Mouse (Mus musculus) forebrain, postnatal 0 days (tissue): ENCODE measurements at regions not wholly inside any gene's neighbourhood (a gene's known extent, or its start where the extent isn't known, plus 50 kb on each side); places are given as distances from the start of the nearest gene placed in this dataset.

Experiments used
- ATAC-seq: fragments of 200-750 bp; cut with Nextera tagmentation; 2 replicates; pipeline ENCODE4 v1.8.0; 2017; ENCODE audit warnings: mild to moderate bottlenecking, moderate library complexity
- DNase-seq: peaks from one replicate; pipeline ENCODE4 v3.0.0-alpha.2; 2015
- H3K27ac ChIP-seq: fragments of 300-500 bp; sonication (generic); 2 replicates; pipeline ENCODE4 v1.5.1; 2014; ENCODE audit warnings: low read depth, mild to moderate bottlenecking, antibody characterized with exemption, low read length, moderate library complexity, mixed read lengths
- H3K27me3 ChIP-seq: fragments of 300-500 bp; sonication (generic); 2 replicates; pipeline ENCODE4 v1.6.1; 2014; ENCODE audit warnings: mild to moderate bottlenecking, low read length, mixed read lengths; ENCODE audit not compliant: insufficient read depth
- H3K36me3 ChIP-seq: fragments of 300-500 bp; sonication (generic); 2 replicates; pipeline ENCODE4 v1.6.1; 2014; ENCODE audit warnings: mild to moderate bottlenecking, moderate library complexity; ENCODE audit not compliant: insufficient read depth
- H3K4me1 ChIP-seq: fragments of 300-500 bp; sonication (generic); 2 replicates; pipeline ENCODE4 v1.6.1; 2014; ENCODE audit warnings: antibody characterized with exemption; ENCODE audit not compliant: insufficient read depth
- H3K4me2 ChIP-seq: fragments of 300-500 bp; sonication (generic); 2 replicates; pipeline ENCODE4 v1.6.1; 2014; ENCODE audit warnings: low read depth, mild to moderate bottlenecking, moderate library complexity
- H3K4me3 ChIP-seq: fragments of 300-500 bp; sonication (generic); 2 replicates; pipeline ENCODE4 v1.5.1; 2014; ENCODE audit warnings: low read depth, low read length, mixed read lengths
- H3K9ac ChIP-seq: fragments of 300-500 bp; sonication (generic); 2 replicates; pipeline ENCODE4 v1.6.1; 2014; ENCODE audit warnings: mild to moderate bottlenecking
- H3K9me3 ChIP-seq: fragments of 300-500 bp; sonication (generic); 2 replicates; pipeline ENCODE4 v1.6.1; 2016; ENCODE audit warnings: low read length
- CTCF ChIP-seq: sonication (generic); IDR thresholded peaks from 2 replicates; pipeline ENCODE4 v1.5.1; 2016; ENCODE audit warnings: antibody characterized with exemption, control low read depth, low read depth
- WGBS: fragments of 180-500 bp; shearing (Covaris S2); extraction: QIAGEN DNeasy Blood & Tissue Kit; methylation state at CpG from one replicate; pipeline ENCODE4 v1.1.7; 2014; 5-methylcytosine and 5-hydroxymethylcytosine counted together

- Histone ChIP-seq H3K9me3 (no peaks in the 10 kb centered on the region), H3K9ac (no peak overlapping the region), H3K4me1 (no peaks in the 10 kb centered on the region), H3K4me3 (no peak overlapping the region), H3K27me3 (no peaks in the 10 kb centered on the region), H3K4me2 (no peak overlapping the region), H3K27ac (no peak overlapping the region), H3K36me3 (no peaks in the 10 kb centered on the region)
- DNase-seq (no peak), ATAC-seq (no peak)
- 75% methylated on average over 2 of the region's 2 CpGs for WGBS
- no peak for TF ChIP-seq CTCF
Observed at GRCm38 (mm10) chr3:110460192-110460591, 209.4 kb upstream of the Prmt6 start.

- no peak for TF ChIP-seq CTCF
- 50% methylated on average over 2 of the region's 2 CpGs for WGBS
Observed at GRCm38 (mm10) chr3:110458900-110459299, 208.1 kb upstream of the Prmt6 start.

GRCm38 (mm10) chr3:110452470-110452869 lies 201.7 kb upstream of the Prmt6 start:
- H3K4me1 ChIP-seq = no peaks in the 10 kb centered on the region
- no peaks in the 10 kb centered on the region for H3K9me3 ChIP-seq
- TF ChIP-seq CTCF = no peak
- no peaks in the 10 kb centered on the region for H3K27me3 ChIP-seq
- H3K27ac ChIP-seq = no peak overlapping the region
- H3K9ac ChIP-seq = no peak overlapping the region
- no peak overlapping the region for H3K4me2 ChIP-seq
- H3K4me3 ChIP-seq = no peak overlapping the region
- H3K36me3 ChIP-seq = no peaks in the 10 kb centered on the region
- peak; percentile 65 for ATAC-seq
- 65% methylated on average over 7 of the region's 7 CpGs for WGBS
- peak; percentile 7 for DNase-seq

More at GRCm38 (mm10) chr3:110458900-110459299, 208.1 kb upstream of the Prmt6 start:
- H3K36me3 ChIP-seq = no peaks in the 10 kb centered on the region
- ATAC-seq (no peak), DNase-seq (no peak)
- H3K4me3 ChIP-seq = no peak overlapping the region
- no peaks in the 10 kb centered on the region for H3K4me1 ChIP-seq
- H3K4me2 ChIP-seq = no peak overlapping the region
- no peak overlapping the region for H3K27ac ChIP-seq
- H3K9me3 ChIP-seq = no peaks in the 10 kb centered on the region
- no peaks in the 10 kb centered on the region for H3K27me3 ChIP-seq
- no peak overlapping the region for H3K9ac ChIP-seq
